Mouse (Mus musculus) testis, adult 2 months (tissue): Measurements from ENCODE around the gene Kcnj1. TPM values are rescaled to one million over a fixed set of nuclear protein-coding genes. Genes with fewer than 3 reads are reported as not detected.

Source experiments
- H3K27ac ChIP-seq: fragments of 200-500 bp; 2 replicates; pipeline ENCODE4 v1.5.1; 2012; ENCODE audit warnings: low read depth, low read length; ENCODE audit not compliant: control insufficient read depth, insufficient read depth
- H3K27me3 ChIP-seq: fragments of 200-500 bp; 2 replicates; pipeline ENCODE4 v1.6.1; 2012; ENCODE audit warnings: mild to moderate bottlenecking, low read length, moderate library complexity; ENCODE audit not compliant: control insufficient read depth, insufficient read depth
- H3K36me3 ChIP-seq: fragments of 200-500 bp; 2 replicates; pipeline ENCODE4 v1.6.1; 2012; ENCODE audit warnings: mild to moderate bottlenecking, low read length; ENCODE audit not compliant: control insufficient read depth, insufficient read depth
- H3K4me1 ChIP-seq: fragments of 200-500 bp; 2 replicates; pipeline ENCODE4 v1.6.1; 2012; ENCODE audit warnings: low read length; ENCODE audit not compliant: control insufficient read depth, insufficient read depth
- H3K4me3 ChIP-seq: fragments of 200-500 bp; 2 replicates; pipeline ENCODE4 v1.5.1; 2012; ENCODE audit warnings: low read depth, mild to moderate bottlenecking, low read length, moderate library complexity, mixed read lengths; ENCODE audit not compliant: control insufficient read depth
- CTCF ChIP-seq: fragments of 200-500 bp; IDR thresholded peaks from 2 replicates; pipeline ENCODE4 v1.5.1; 2012; ENCODE audit warnings: low read depth, mild to moderate bottlenecking, inconsistent platforms, low read length, moderate library complexity; ENCODE audit not compliant: control insufficient read depth, insufficient read depth, insufficient replicate concordance
- POLR2A ChIP-seq: fragments of 200-500 bp; IDR thresholded peaks from 2 replicates; pipeline ENCODE4 v1.6.1; 2012; ENCODE audit warnings: low read depth, mild to moderate bottlenecking, inconsistent platforms, low read length, moderate library complexity; ENCODE audit not compliant: control insufficient read depth
- polyA plus RNA-seq: library from polyadenylated mRNA; depleted of rRNA; stranded (reverse); fragments of >200 nt; gene quantifications from 2 replicates; pipeline ENCODE4 v1.2.3, GENCODE M21; 2012; rRNA removed

Kcnj1 gene
- polyA plus RNA-seq, 1 experiment: 0.25 TPM

- no peak overlapping the region for H3K4me3 ChIP-seq
- no peak overlapping the region for H3K27ac ChIP-seq
- TF ChIP-seq POLR2A (no peak), CTCF (no peak)
- H3K4me1 ChIP-seq: no peaks in the 10 kb centered on the region
- H3K27me3 ChIP-seq: no peaks in the 10 kb centered on the region
- no peaks in the 10 kb centered on the region for H3K36me3 ChIP-seq
Observed at GRCm38 (mm10) chr9:32434241-32435213, 62.2 kb downstream of the Kcnj1 start.

GRCm38 (mm10) chr9:32443115-32443514 lies 70.8 kb downstream of the Kcnj1 start:
- no peak overlapping the region for H3K27ac ChIP-seq
- no peaks in the 10 kb centered on the region for H3K4me1 ChIP-seq

GRCm38 (mm10) chr9:32443817-32444216 lies 71.5 kb downstream of the Kcnj1 start:
- TF ChIP-seq CTCF (no peak), POLR2A (no peak)
- H3K4me3 ChIP-seq: no peak overlapping the region
- no peaks in the 10 kb centered on the region for H3K4me1 ChIP-seq
- no peaks in the 10 kb centered on the region for H3K27me3 ChIP-seq
- no peak overlapping the region for H3K27ac ChIP-seq
- no peaks in the 10 kb centered on the region for H3K36me3 ChIP-seq

More at GRCm38 (mm10) chr9:32443115-32443514, 70.8 kb downstream of the Kcnj1 start:
- Histone ChIP-seq H3K4me3 (no peak overlapping the region), H3K27me3 (no peaks in the 10 kb centered on the region), H3K36me3 (no peaks in the 10 kb centered on the region)
- no peak for TF ChIP-seq POLR2A
- no peak for TF ChIP-seq CTCF

GRCm38 (mm10) chr9:32444453-32445201 lies 72.3 kb downstream of the Kcnj1 start:
- TF ChIP-seq CTCF (no peak), POLR2A (no peak)
- Histone ChIP-seq H3K36me3 (no peaks in the 10 kb centered on the region), H3K27ac (no peak overlapping the region), H3K4me1 (no peaks in the 10 kb centered on the region), H3K4me3 (no peak overlapping the region), H3K27me3 (no peaks in the 10 kb centered on the region)

- Histone ChIP-seq H3K4me3 (no peak overlapping the region), H3K4me1 (no peaks in the 10 kb centered on the region), H3K27ac (no peak overlapping the region), H3K27me3 (no peaks in the 10 kb centered on the region), H3K36me3 (no peaks in the 10 kb centered on the region)
- no peak for TF ChIP-seq CTCF
- TF ChIP-seq POLR2A: no peak
Observed at GRCm38 (mm10) chr9:32445789-32446188, 73.5 kb downstream of the Kcnj1 start.

GRCm38 (mm10) chr9:32448766-32449165 lies 76.5 kb downstream of the Kcnj1 start:
- Histone ChIP-seq H3K4me3 (no peak overlapping the region), H3K4me1 (no peaks in the 10 kb centered on the region), H3K27me3 (no peaks in the 10 kb centered on the region), H3K27ac (no peak overlapping the region), H3K36me3 (no peaks in the 10 kb centered on the region)
- TF ChIP-seq POLR2A (no peak), CTCF (no peak)

Other genes with a start within 250 kb of the Kcnj1 start
- gene Kcnj5, start 28.1 kb upstream of the Kcnj1 start, polyA plus RNA-seq: 0.02 TPM in 1 of 2 replicates, not detected in the other
- gene Fli1, start 170.4 kb downstream of the Kcnj1 start, polyA plus RNA-seq: 0.47 and 0.51 TPM in 2 replicates